Mouse (Mus musculus) hematopoietic stem cell, adult 5-6 weeks (primary cell): ENCODE data around the gene Rnaseh2c. TPM values are rescaled to one million over a fixed set of nuclear protein-coding genes. Genes with fewer than 3 reads are reported as not detected.

Source experiments
- ATAC-seq, 2 experiments: fragments of 125-278 bp in 1 of 2; replicated peaks in 1 of 2; 2 replicates each; pipeline ENCODE4 v1.8.0; 2016 to 2017; ENCODE audit warnings: inconsistent platforms in 2 of 2, mild to moderate bottlenecking in 2 of 2, moderate number of reproducible peaks in 2 of 2, low read depth in 1 of 2, moderate TSS enrichment in 1 of 2; ENCODE audit not compliant: low FRiP score in 2 of 2, poor library complexity in 2 of 2, severe bottlenecking in 2 of 2, insufficient read depth in 1 of 2, low TSS enrichment in 1 of 2
- total RNA-seq: library from RNA; stranded (forward); fragments of 172-1452, 232-1000 nt; gene quantifications from 2 replicates; pipeline ENCODE4 v1.2.3, GENCODE M21; 2017

Gene Rnaseh2c
- total RNA-seq, 1 experiment from 2014 or later = 47.9 TPM

GRCm38 (mm10) chr19:5570353-5571246 is 31.1 kb upstream of the Rnaseh2c start:
- ATAC-seq = no peak

- ATAC-seq = peak; percentile 70 to 72
These were observed 29.8 kb upstream of the Rnaseh2c start for GRCm38 (mm10) chr19:5571831-5572230.

- peak; percentile 29 to 34 for ATAC-seq
These were observed 29.1 kb upstream of the Rnaseh2c start for GRCm38 (mm10) chr19:5572331-5573125.

GRCm38 (mm10) chr19:5575336-5575735 is 26.3 kb upstream of the Rnaseh2c start:
- no peak for ATAC-seq

- no peak for ATAC-seq
These were observed 21.7 kb upstream of the Rnaseh2c start for GRCm38 (mm10) chr19:5579971-5580370.

GRCm38 (mm10) chr19:5580776-5581175 is 20.9 kb upstream of the Rnaseh2c start:
- ATAC-seq = no peak

GRCm38 (mm10) chr19:5581995-5582394 is 19.7 kb upstream of the Rnaseh2c start:
- ATAC-seq = no peak

GRCm38 (mm10) chr19:5589159-5589558 is 12.5 kb upstream of the Rnaseh2c start:
- no peak for ATAC-seq

GRCm38 (mm10) chr19:5591888-5592287 is 9.8 kb upstream of the Rnaseh2c start:
- ATAC-seq = no peak

- ATAC-seq = peak in 1 of 2 experiments; percentile 27; a peak in 1 of 4 replicates
These were observed 2.4 kb upstream of the Rnaseh2c start for GRCm38 (mm10) chr19:5599224-5599623.

GRCm38 (mm10) chr19:5603664-5604063 is 2.0 kb downstream of the Rnaseh2c start:
- no peak for ATAC-seq

GRCm38 (mm10) chr19:5605126-5605525 is 3.5 kb downstream of the Rnaseh2c start:
- no peak for ATAC-seq

GRCm38 (mm10) chr19:5606196-5606595 is 4.5 kb downstream of the Rnaseh2c start:
- no peak for ATAC-seq

GRCm38 (mm10) chr19:5607705-5608410 is 6.2 kb downstream of the Rnaseh2c start:
- ATAC-seq = no peak

- no peak for ATAC-seq
These were observed 7.0 kb downstream of the Rnaseh2c start for GRCm38 (mm10) chr19:5608707-5609106.

GRCm38 (mm10) chr19:5609171-5609546 is 7.5 kb downstream of the Rnaseh2c start:
- ATAC-seq = no peak

GRCm38 (mm10) chr19:5609547-5610404 is 8.1 kb downstream of the Rnaseh2c start, which contains the start of gene Kat5:
TSS of gene Kat5 (minus strand) at chr19:5610237.
- peak; percentile 78 to 85 for ATAC-seq
